ENCODE assay signal across 11 mouse cellular contexts in genomic region chr13:110406152-110406551, GRCm38 (mm10). TPM values are rescaled to one million over a fixed set of nuclear protein-coding genes. Genes with fewer than 3 reads are reported as not detected.
DNase-seq lines count a peak whose midpoint lies in the region; ATAC-seq and TF ChIP-seq lines count a peak whose summit lies in the region.
"Had no signal": no experiment of that assay in that cellular context is flagged by ENCODE, and none has a peak within 500 bp of the region (broad histone marks: within the 10 kb centered on the region; RNA-seq: fewer than 3 reads in every experiment).

No protein-coding gene starts in this region.

- H3K4me2 ChIP-seq in lung, embryonic 14.5 days = no peak overlapping the region
- H3K4me2 ChIP-seq in liver, postnatal 0 days (ENCODE audit: low read depth, low read length) = no peak overlapping the region
- no peak overlapping the region for H3K4me2 ChIP-seq in stomach, postnatal 0 days (replicated peaks; ENCODE audit: low read depth)
- H3K4me2 ChIP-seq: midbrain, embryonic 12.5 days had no signal

- WGBS in lung, embryonic 14.5 days = 83% methylated on average over 5 of the region's 5 CpGs
- WGBS in liver, postnatal 0 days (ENCODE audit: insufficient replicate concordance) = 65% methylated on average over 5 of the region's 5 CpGs
- 71% methylated on average over 5 of the region's 5 CpGs for WGBS in stomach, postnatal 0 days

- H3K27ac ChIP-seq in lung, embryonic 14.5 days (ENCODE audit: low read depth) = no peak overlapping the region
- no peak overlapping the region for H3K27ac ChIP-seq in liver, postnatal 0 days (ENCODE audit: low read depth)
- no peak overlapping the region for H3K27ac ChIP-seq in stomach, postnatal 0 days (replicated peaks)
- no peak overlapping the region for H3K27ac ChIP-seq in left cerebral cortex, adult 2 months
- H3K27ac ChIP-seq: midbrain, embryonic 12.5 days had no signal

- 0 out of 2 replicates have a peak, but pooled peaks cover 6% of the 10 kb centered on the region for H3K4me1 ChIP-seq in lung, embryonic 14.5 days (ENCODE audit: insufficient read depth)
- no peaks in the 10 kb centered on the region for H3K4me1 ChIP-seq in liver, postnatal 0 days (ENCODE audit: insufficient read depth)
- H3K4me1 ChIP-seq in stomach, postnatal 0 days (replicated peaks; ENCODE audit: control insufficient read depth, insufficient read depth) = no peaks in the 10 kb centered on the region
- H3K4me1 ChIP-seq: midbrain, embryonic 12.5 days had no signal

- no peak overlapping the region for H3K4me3 ChIP-seq in lung, embryonic 14.5 days (ENCODE audit: low read depth, low read length)
- H3K4me3 ChIP-seq in liver, postnatal 0 days (ENCODE audit: low read depth, low read length) = no peak overlapping the region
- H3K4me3 ChIP-seq in stomach, postnatal 0 days (ENCODE audit: low read depth, low read length) = no peak overlapping the region
- no peak overlapping the region for H3K4me3 ChIP-seq in left cerebral cortex, adult 2 months
- H3K4me3 ChIP-seq: erythroblast, embryonic 14.5 days; midbrain, embryonic 12.5 days had no signal

- intact Hi-C loops in gastrocnemius, postnatal 36 days (cut with DNase I) = no loop called here
- intact Hi-C loops in left cerebral cortex, adult 2 months (cut with DNase I) = no loop called here

- H3K9me3 ChIP-seq in lung, embryonic 14.5 days (ENCODE audit: low read depth, low read length) = no peaks in the 10 kb centered on the region
- no peaks in the 10 kb centered on the region for H3K9me3 ChIP-seq in liver, postnatal 0 days (ENCODE audit: low read length)
- no peaks in the 10 kb centered on the region for H3K9me3 ChIP-seq in stomach, postnatal 0 days (ENCODE audit: control insufficient read depth, low read length)
- H3K9me3 ChIP-seq: midbrain, embryonic 12.5 days had no signal

- no peak for TF ChIP-seq EP300 in liver, postnatal 0 days (IDR thresholded peaks at IDR 0.05; ENCODE audit: low read depth)
- no peak for TF ChIP-seq EP300 in stomach, postnatal 0 days (optimal IDR thresholded peaks at IDR 0.05)

- no peak overlapping the region for H3K9ac ChIP-seq in lung, embryonic 14.5 days
- H3K9ac ChIP-seq in liver, postnatal 0 days (replicated peaks) = no peak overlapping the region
- no peak overlapping the region for H3K9ac ChIP-seq in stomach, postnatal 0 days (ENCODE audit: low read length)
- H3K9ac ChIP-seq: midbrain, embryonic 12.5 days had no signal

- no peaks in the 10 kb centered on the region for H3K27me3 ChIP-seq in lung, embryonic 14.5 days (ENCODE audit: insufficient read depth, low read length)
- H3K27me3 ChIP-seq in liver, postnatal 0 days (ENCODE audit: insufficient read depth, low read length) = no peaks in the 10 kb centered on the region
- H3K27me3 ChIP-seq in stomach, postnatal 0 days (ENCODE audit: control insufficient read depth, insufficient read depth, low read length) = no peaks in the 10 kb centered on the region
- H3K27me3 ChIP-seq: midbrain, embryonic 12.5 days had no signal

- peak; percentile 60 for ATAC-seq in lung, embryonic 14.5 days (ENCODE audit: insufficient read depth)
- peak; percentile 89 for ATAC-seq in liver, postnatal 0 days
- ATAC-seq in stomach, postnatal 0 days (ENCODE audit: low FRiP score, low TSS enrichment) = no peak; the same call in 1 of the 2 replicates

- H3K36me3 ChIP-seq in lung, embryonic 14.5 days (ENCODE audit: insufficient read depth) = peaks cover 5% of the 10 kb centered on the region
- H3K36me3 ChIP-seq in liver, postnatal 0 days (replicated peaks; ENCODE audit: insufficient read depth, low read length) = peaks cover 3% of the 10 kb centered on the region; the same call in 1 of the 2 replicates
- H3K36me3 ChIP-seq in stomach, postnatal 0 days (ENCODE audit: control insufficient read depth, insufficient read depth, low read length) = no peaks in the 10 kb centered on the region

- TF ChIP-seq CTCF in lung, embryonic 14.5 days (IDR thresholded peaks at IDR 0.05; ENCODE audit: low read depth) = no peak
- no peak for TF ChIP-seq CTCF in liver, postnatal 0 days (IDR thresholded peaks at IDR 0.05; ENCODE audit: low read depth)
- TF ChIP-seq CTCF in stomach, postnatal 0 days (IDR thresholded peaks at IDR 0.05; ENCODE audit: low read depth) = no peak
- TF ChIP-seq CTCF in left cerebral cortex, adult 2 months (IDR thresholded peaks at IDR 0.05) = no peak

- DNase-seq in adrenal gland, postnatal 10 days = peak; percentile 22
- DNase-seq in adrenal gland, postnatal 4 days (ENCODE audit: low spot score in 2 of 2) = no peak
- DNase-seq in lung, embryonic 14.5 days = peak; percentile 20
- no peak for DNase-seq in lung, postnatal 25 days (ENCODE audit: low spot score)
- peak; percentile 24 to 40 for DNase-seq in gastrocnemius, postnatal 36 days
- DNase-seq in liver, postnatal 0 days = peak; percentile 33
- DNase-seq in stomach, postnatal 0 days (ENCODE audit: low spot score) = no peak
- no peak for DNase-seq in left cerebral cortex, adult 2 months (ENCODE audit: extremely low spot score in 1 of 2, low spot score in 2 of 2)

RNA-seq across cellular contexts. Expression of gene Plk2, which starts 11.3 kb away (rescaled TPM):
- total RNA-seq in adrenal gland, postnatal 10 days (2021) = 10 to 100 TPM; 40.7 to 42.0 TPM
- 10 to 100 TPM; 51.7 to 68.1 TPM for total RNA-seq in adrenal gland, postnatal 4 days (2021)
- 265 and 268 TPM in 2 replicates for polyA plus RNA-seq in lung, embryonic 14.5 days (2014; fragmentation: Nextera tagmentation; extraction: Ambion mirVana)
- total RNA-seq in gastrocnemius, postnatal 36 days (2021) = 10 to 100 TPM in 1 of 2 experiments, 1 to 10 TPM in 1; 5.6 to 10.0 TPM
- 8.4 and 9.6 TPM in 2 replicates for polyA plus RNA-seq in liver, postnatal 0 days (2015; fragmentation: Nextera tagmentation; extraction: Ambion mirVana)
- 41.5 and 47.6 TPM in 2 replicates for polyA plus RNA-seq in stomach, postnatal 0 days (2015; fragmentation: Nextera tagmentation; extraction: Ambion mirVana)
- total RNA-seq in left cerebral cortex, adult 2 months (2021) = 100 to 1,000 TPM; 279 TPM
- polyA plus RNA-seq: erythroblast, embryonic 14.5 days had no signal

RNA-seq across cellular contexts. Expression of gene Gapt, which starts 49.2 kb away (rescaled TPM):
- under 1 TPM; 0.42 TPM for total RNA-seq in adrenal gland, postnatal 10 days (2021)
- total RNA-seq in adrenal gland, postnatal 4 days (2021) = under 1 TPM; 0.22 to 0.34 TPM
- 0.47 and 0.53 TPM in 2 replicates for polyA plus RNA-seq in lung, embryonic 14.5 days (2014; fragmentation: Nextera tagmentation; extraction: Ambion mirVana)
- not detected for total RNA-seq in gastrocnemius, postnatal 36 days (2021)
- polyA plus RNA-seq in liver, postnatal 0 days (2015; fragmentation: Nextera tagmentation; extraction: Ambion mirVana) = 3.5 and 3.6 TPM in 2 replicates
- polyA plus RNA-seq in stomach, postnatal 0 days (2015; fragmentation: Nextera tagmentation; extraction: Ambion mirVana) = 0.06 and 0.07 TPM in 2 replicates
- not detected for total RNA-seq in left cerebral cortex, adult 2 months (2021)
- total RNA-seq: layer of hippocampus, postnatal 25 days had no signal
- polyA plus RNA-seq: erythroblast, embryonic 14.5 days had no signal

Comparison
In these comparisons a context has a peak if more than half of its experiments do, and no peak if none do; other contexts are left out.
1. DNase-seq: peak in adrenal gland, postnatal 10 days (single experiment), lung, embryonic 14.5 days (single experiment), gastrocnemius, postnatal 36 days (2 of 2) and liver, postnatal 0 days (single experiment); none in adrenal gland, postnatal 4 days (0 of 2), lung, postnatal 25 days (single experiment), stomach, postnatal 0 days (single experiment) and left cerebral cortex, adult 2 months (0 of 2).
2. RNA of gene Plk2, which starts 11.3 kb away (total RNA-seq): 279 TPM in left cerebral cortex, adult 2 months; 51.7 to 68.1 TPM in adrenal gland, postnatal 4 days, 40.7 to 42.0 TPM in adrenal gland, postnatal 10 days and 5.6 to 10.0 TPM in gastrocnemius, postnatal 36 days; every median in the first group is over 4 times any median in the second.